Comparison of ENCODE assay signal across 14 mouse cellular contexts in genomic region chr7:100915204-100915603, GRCm38 (mm10). TPM values are rescaled to one million over a fixed set of nuclear protein-coding genes. Genes with fewer than 3 reads are reported as not detected.
A peak's percentile ranks its signal among the peaks of the same experiment; 100 is the strongest.
DNase-seq lines count a peak whose midpoint lies in the region; ATAC-seq and TF ChIP-seq lines count a peak whose summit lies in the region.
"Had no signal": no experiment of that assay in that cellular context is flagged by ENCODE, and none has a peak within 500 bp of the region (broad histone marks: within the 10 kb centered on the region; RNA-seq: fewer than 3 reads in every experiment).

No protein-coding gene starts in this region.

- peak; percentile 14 for DNase-seq in gastrocnemius, adult 2 months
- no peak for DNase-seq in gastrocnemius, postnatal 25 days
- DNase-seq in hindbrain, postnatal 0 days (ENCODE audit: low spot score), result no peak
- no peak for DNase-seq in hindbrain, embryonic 14.5 days (ENCODE audit: low spot score)
- DNase-seq in liver, embryonic 11.5 days (ENCODE audit: low spot score), result no peak
- DNase-seq: adrenal gland, adult 8-10 months; cerebellum, postnatal 14 days; heart, adult 18-20 months; kidney, postnatal 14 days; left cerebral cortex, postnatal 4 days; lung, adult 18-20 months had no signal

- H3K27me3 ChIP-seq in hindbrain, postnatal 0 days (ENCODE audit: insufficient read depth, low read length), result no peaks in the 10 kb centered on the region
- H3K27me3 ChIP-seq in hindbrain, embryonic 14.5 days (ENCODE audit: control insufficient read depth, insufficient read depth, low read length), result no peaks in the 10 kb centered on the region
- no peaks in the 10 kb centered on the region for H3K27me3 ChIP-seq in liver, embryonic 11.5 days (replicated peaks; ENCODE audit: control insufficient read depth, insufficient read depth, low read length)

- TF ChIP-seq POLR2A in embryonic fibroblast, embryonic 13.5 days (IDR thresholded peaks at IDR 0.05; ENCODE audit: low read depth, low read length), result no peak
- TF ChIP-seq POLR2A in olfactory bulb, adult 2 months (IDR thresholded peaks at IDR 0.05; ENCODE audit: insufficient read depth, low read depth, low read length), result no peak

- H3K9me3 ChIP-seq in hindbrain, postnatal 0 days (ENCODE audit: low read length), result no peaks in the 10 kb centered on the region
- H3K9me3 ChIP-seq in hindbrain, embryonic 14.5 days (ENCODE audit: control insufficient read depth, low read length), result no peaks in the 10 kb centered on the region
- H3K9me3 ChIP-seq in liver, embryonic 11.5 days (ENCODE audit: control insufficient read depth, low read length), result no peaks in the 10 kb centered on the region

- H3K9ac ChIP-seq in hindbrain, postnatal 0 days (replicated peaks; ENCODE audit: low read length), result no peak overlapping the region
- no peak overlapping the region for H3K9ac ChIP-seq in hindbrain, embryonic 14.5 days
- H3K9ac ChIP-seq in liver, embryonic 11.5 days (ENCODE audit: low read depth, low read length), result no peak overlapping the region

- no peak overlapping the region for H3K4me3 ChIP-seq in gastrocnemius, adult 2 months
- no peak overlapping the region for H3K4me3 ChIP-seq in hindbrain, postnatal 0 days (ENCODE audit: low read length)
- no peak overlapping the region for H3K4me3 ChIP-seq in hindbrain, embryonic 14.5 days (replicated peaks; ENCODE audit: low read length)
- H3K4me3 ChIP-seq in embryonic fibroblast, embryonic 13.5 days (ENCODE audit: insufficient read depth, low read length), result no peak overlapping the region
- no peak overlapping the region for H3K4me3 ChIP-seq in olfactory bulb, adult 2 months (ENCODE audit: insufficient read depth, low read depth, low read length)
- no peak overlapping the region for H3K4me3 ChIP-seq in liver, embryonic 11.5 days (ENCODE audit: low read depth, low read length)

- 48% methylated on average over 5 of the region's 5 CpGs for WGBS in hindbrain, postnatal 0 days
- WGBS in hindbrain, embryonic 14.5 days, result 83% methylated on average over 5 of the region's 5 CpGs
- 55% methylated on average over 5 of the region's 5 CpGs for WGBS in olfactory bulb, adult 2 months
- WGBS in liver, embryonic 11.5 days, result 84% methylated on average over 5 of the region's 5 CpGs

- TF ChIP-seq CTCF in gastrocnemius, adult 2 months (IDR thresholded peaks at IDR 0.05), result no peak
- TF ChIP-seq CTCF in hindbrain, postnatal 0 days (IDR thresholded peaks at IDR 0.05; ENCODE audit: low read depth), result no peak
- no peak for TF ChIP-seq CTCF in embryonic fibroblast, embryonic 13.5 days (IDR thresholded peaks at IDR 0.05; ENCODE audit: borderline replicate concordance, insufficient read depth, low read length)
- no peak for TF ChIP-seq CTCF in olfactory bulb, adult 2 months (IDR thresholded peaks at IDR 0.05; ENCODE audit: insufficient read depth, low read depth, low read length)

- peaks cover 16% of the 10 kb centered on the region for H3K4me1 ChIP-seq in hindbrain, postnatal 0 days (ENCODE audit: insufficient read depth, low read length)
- peaks cover 17% of the 10 kb centered on the region for H3K4me1 ChIP-seq in hindbrain, embryonic 14.5 days (replicated peaks; ENCODE audit: control insufficient read depth, insufficient read depth, low read length)
- H3K4me1 ChIP-seq in embryonic fibroblast, embryonic 13.5 days (ENCODE audit: control insufficient read depth, insufficient read depth, low read length), result peaks cover 48% of the 10 kb centered on the region
- H3K4me1 ChIP-seq in olfactory bulb, adult 2 months (ENCODE audit: control insufficient read depth, insufficient read depth, low read length), result peaks cover 80% of the 10 kb centered on the region
- H3K4me1 ChIP-seq in liver, embryonic 11.5 days (replicated peaks; ENCODE audit: control insufficient read depth, insufficient read depth, low read length), result peaks cover 47% of the 10 kb centered on the region

- intact Hi-C loops in gastrocnemius, adult 2 months (cut with DNase I), result no loop called here

- peak overlapping the region; percentile 96 for H3K27ac ChIP-seq in gastrocnemius, adult 2 months
- H3K27ac ChIP-seq in hindbrain, postnatal 0 days, result no peak overlapping the region
- H3K27ac ChIP-seq in hindbrain, embryonic 14.5 days, result no peak overlapping the region
- H3K27ac ChIP-seq in embryonic fibroblast, embryonic 13.5 days (ENCODE audit: insufficient read depth, low read length), result 0 out of 2 replicates have a peak overlapping the region, but pooled peaks have one; percentile 75
- H3K27ac ChIP-seq in olfactory bulb, adult 2 months (ENCODE audit: insufficient read depth, low read depth, low read length), result 0 out of 2 replicates have a peak overlapping the region, but pooled peaks have one; percentile 37
- no peak overlapping the region for H3K27ac ChIP-seq in liver, embryonic 11.5 days (ENCODE audit: low read depth, low read length)

- H3K36me3 ChIP-seq in hindbrain, postnatal 0 days (ENCODE audit: insufficient read depth, low read length), result no peaks in the 10 kb centered on the region
- no peaks in the 10 kb centered on the region for H3K36me3 ChIP-seq in hindbrain, embryonic 14.5 days (replicated peaks; ENCODE audit: control insufficient read depth, insufficient read depth)
- H3K36me3 ChIP-seq in liver, embryonic 11.5 days (ENCODE audit: control insufficient read depth, insufficient read depth, low read length), result peaks cover 6% of the 10 kb centered on the region; the same call in 1 of the 2 replicates

- peak; percentile 31; the same call in 1 of the 2 replicates for ATAC-seq in hindbrain, postnatal 0 days
- ATAC-seq in hindbrain, embryonic 14.5 days (ENCODE audit: low FRiP score), result no peak
- no peak for ATAC-seq in liver, embryonic 11.5 days (replicated peaks; ENCODE audit: low FRiP score)

- H3K4me2 ChIP-seq in hindbrain, postnatal 0 days (ENCODE audit: low read depth, low read length), result no peak overlapping the region
- no peak overlapping the region for H3K4me2 ChIP-seq in hindbrain, embryonic 14.5 days (replicated peaks)
- H3K4me2 ChIP-seq in liver, embryonic 11.5 days, result no peak overlapping the region

RNA-seq across cellular contexts. Expression of gene Arhgef17, which starts 16.7 kb away (rescaled TPM):
- total RNA-seq in gastrocnemius, adult 2 months (2021), result 10 to 100 TPM; 20.9 to 33.3 TPM
- 10 to 100 TPM; 16.4 to 20.8 TPM for total RNA-seq in gastrocnemius, postnatal 25 days (2021)
- total RNA-seq in hindbrain, postnatal 0 days (2014; rRNA removed), result 72.3 and 74.5 TPM in 2 replicates
- polyA plus RNA-seq in hindbrain, postnatal 0 days (2015; fragmentation: Nextera tagmentation; extraction: Ambion mirVana), result 8.1 and 10.1 TPM in 2 replicates
- 15.5 and 19.5 TPM in 2 replicates for polyA plus RNA-seq in hindbrain, embryonic 14.5 days (2014; fragmentation: Nextera tagmentation; extraction: Ambion mirVana)
- polyA plus RNA-seq in embryonic fibroblast, embryonic 13.5 days (2011; ENCODE audit: insufficient read length, low read depth, missing spikeins), result 43.1 and 54.8 TPM in 2 replicates
- not detected in 2 replicates for polyA plus RNA-seq in olfactory bulb, adult 2 months (2012; ENCODE audit: insufficient read depth, insufficient read length, low replicate concordance, missing spikeins)
- 4.5 and 5.4 TPM in 2 replicates for polyA plus RNA-seq in liver, embryonic 11.5 days (2014; fragmentation: Nextera tagmentation; extraction: Ambion mirVana)
- total RNA-seq: neutrophil, adult 5-6 weeks had no signal

RNA-seq across cellular contexts. Expression of gene Relt, which starts 52.0 kb away (rescaled TPM):
- 10 to 100 TPM in 1 of 2 experiments, 1 to 10 TPM in 1; 9.5 to 19.8 TPM for total RNA-seq in gastrocnemius, adult 2 months (2021)
- 10 to 100 TPM; 11.3 to 13.4 TPM for total RNA-seq in gastrocnemius, postnatal 25 days (2021)
- 10.5 and 12.2 TPM in 2 replicates for total RNA-seq in hindbrain, postnatal 0 days (2014; rRNA removed)
- polyA plus RNA-seq in hindbrain, postnatal 0 days (2015; fragmentation: Nextera tagmentation; extraction: Ambion mirVana), result 5.0 and 6.2 TPM in 2 replicates
- 4.3 and 5.0 TPM in 2 replicates for polyA plus RNA-seq in hindbrain, embryonic 14.5 days (2014; fragmentation: Nextera tagmentation; extraction: Ambion mirVana)
- polyA plus RNA-seq in embryonic fibroblast, embryonic 13.5 days (2011; ENCODE audit: insufficient read length, low read depth, missing spikeins), result 4.6 and 7.4 TPM in 2 replicates
- not detected in 2 replicates for polyA plus RNA-seq in olfactory bulb, adult 2 months (2012; ENCODE audit: insufficient read depth, insufficient read length, low replicate concordance, missing spikeins)
- 14.6 and 17.0 TPM in 2 replicates for polyA plus RNA-seq in liver, embryonic 11.5 days (2014; fragmentation: Nextera tagmentation; extraction: Ambion mirVana)

RNA-seq across cellular contexts. Expression of gene P2ry6, which starts 59.2 kb away (rescaled TPM):
- total RNA-seq in gastrocnemius, adult 2 months (2021), result 1 to 10 TPM in 1 of 2 experiments, under 1 TPM in 1; 0.82 to 1.4 TPM
- 1 to 10 TPM; 1.4 to 1.9 TPM for total RNA-seq in gastrocnemius, postnatal 25 days (2021)
- 1.5 and 3.5 TPM in 2 replicates for total RNA-seq in hindbrain, postnatal 0 days (2014; rRNA removed)
- polyA plus RNA-seq in hindbrain, postnatal 0 days (2015; fragmentation: Nextera tagmentation; extraction: Ambion mirVana), result 3.4 and 3.6 TPM in 2 replicates
- 2.6 and 3.5 TPM in 2 replicates for polyA plus RNA-seq in hindbrain, embryonic 14.5 days (2014; fragmentation: Nextera tagmentation; extraction: Ambion mirVana)
- 1.4 and 1.6 TPM in 2 replicates for polyA plus RNA-seq in embryonic fibroblast, embryonic 13.5 days (2011; ENCODE audit: insufficient read length, low read depth, missing spikeins)
- not detected in 2 replicates for polyA plus RNA-seq in olfactory bulb, adult 2 months (2012; ENCODE audit: insufficient read depth, insufficient read length, low replicate concordance, missing spikeins)
- polyA plus RNA-seq in liver, embryonic 11.5 days (2014; fragmentation: Nextera tagmentation; extraction: Ambion mirVana), result 4.1 and 4.3 TPM in 2 replicates

Comparison
In these comparisons a context has a peak if more than half of its experiments do, and no peak if none do; other contexts are left out.
1. H3K27ac ChIP-seq: peak in gastrocnemius, adult 2 months (single experiment), embryonic fibroblast, embryonic 13.5 days (single experiment) and olfactory bulb, adult 2 months (single experiment); none in hindbrain, postnatal 0 days (single experiment), hindbrain, embryonic 14.5 days (single experiment) and liver, embryonic 11.5 days (single experiment).